Mouse (Mus musculus): Measurements from ENCODE around the gene Kirrel3.
A peak's percentile ranks its signal among the peaks of the same experiment; 100 is the strongest.

The Kirrel3 gene

DNA sequence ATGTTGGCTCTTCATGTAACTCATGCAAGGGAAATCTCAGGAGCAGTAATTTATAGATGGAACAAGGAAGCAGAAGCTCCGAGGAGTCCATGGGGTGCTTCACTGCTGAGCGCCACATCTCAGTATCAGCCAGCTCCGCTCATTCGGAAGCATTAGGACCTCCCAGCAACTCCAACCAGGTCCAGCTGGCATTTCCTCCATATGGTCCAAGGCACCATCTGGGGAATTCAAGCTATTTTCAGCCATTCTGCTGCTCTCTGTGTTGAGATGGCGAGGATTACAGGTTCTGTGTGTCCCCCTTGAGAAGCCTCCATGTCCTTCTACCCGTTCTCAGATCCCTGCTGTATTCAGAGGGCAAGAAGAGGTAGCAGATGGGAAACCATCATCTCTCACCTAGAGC is 419.5 kb downstream of the Kirrel3 start:
- no peak for DNase-seq

DNA sequence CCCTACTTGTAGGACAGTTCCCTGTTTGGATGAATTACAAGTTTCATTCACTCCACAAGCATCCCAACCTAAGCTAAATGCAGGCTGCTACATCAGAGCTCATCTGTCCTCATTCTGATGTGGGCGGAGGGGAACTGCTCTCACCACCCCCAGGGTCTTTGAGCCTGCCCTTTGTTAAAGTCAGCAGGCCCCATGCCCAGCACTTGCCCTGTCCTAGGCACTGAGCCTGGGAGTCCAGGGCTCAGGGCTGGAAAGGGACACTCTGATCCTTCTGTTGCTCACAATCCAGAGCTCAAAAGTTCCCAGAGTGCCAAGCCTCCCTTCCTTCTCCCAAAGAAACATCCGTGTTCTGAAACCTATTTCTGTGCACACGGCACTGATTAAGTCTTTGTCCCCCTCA is 422.3 kb downstream of the Kirrel3 start:
- DNase-seq = no peak

DNA sequence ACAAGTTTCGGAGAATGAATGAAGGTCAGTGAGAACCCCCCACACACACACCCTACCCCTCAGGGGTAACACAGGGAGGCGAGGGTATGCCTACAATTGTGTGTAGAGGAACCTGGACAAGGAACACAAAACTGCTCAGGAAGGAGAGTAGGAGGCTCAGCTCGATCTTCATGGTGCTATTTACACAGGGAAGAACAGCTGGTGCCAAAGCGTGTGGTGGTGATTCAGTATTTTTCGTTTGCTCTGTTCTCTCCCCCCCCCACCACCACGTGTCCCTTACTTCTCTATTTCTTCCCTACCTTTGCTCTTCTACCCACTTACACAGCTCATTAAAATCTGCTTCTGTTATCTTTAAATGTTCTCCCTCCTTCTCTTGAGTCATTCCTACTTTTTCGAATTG is 426.1 kb downstream of the Kirrel3 start:
- no peak for DNase-seq

DNA sequence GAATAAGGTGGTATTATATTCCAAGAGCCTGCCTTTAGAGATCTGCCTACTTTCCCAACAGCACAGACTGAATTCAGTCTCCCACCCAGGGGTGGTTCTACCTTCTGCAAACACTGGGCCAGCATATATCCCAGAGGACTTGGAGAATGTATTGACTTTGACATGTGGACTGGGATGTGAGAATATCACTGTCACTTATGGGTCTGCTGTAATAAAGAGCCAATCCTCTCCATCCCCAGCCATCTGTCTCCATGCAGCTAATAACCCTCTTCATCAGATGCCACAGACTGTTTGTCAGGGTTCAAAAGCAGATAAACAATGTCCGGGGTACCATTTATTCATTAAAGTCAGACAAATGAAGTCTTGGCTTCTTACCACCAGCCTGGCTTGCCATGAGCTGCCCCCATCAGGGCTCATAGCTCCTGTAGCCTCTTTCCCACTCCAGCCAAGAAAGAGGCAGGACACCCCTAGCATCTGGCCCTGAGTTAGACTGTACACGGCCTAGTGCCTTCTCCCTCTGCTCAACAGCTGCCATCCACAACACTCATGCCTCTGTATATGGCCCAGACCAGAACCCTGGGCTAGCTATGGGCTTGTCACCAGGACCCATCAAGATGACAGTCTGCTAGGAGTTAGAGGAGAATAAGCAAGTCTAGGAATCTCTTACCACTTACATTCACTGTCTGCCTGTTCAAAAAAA is 426.7 kb downstream of the Kirrel3 start:
- no peak for DNase-seq

DNA sequence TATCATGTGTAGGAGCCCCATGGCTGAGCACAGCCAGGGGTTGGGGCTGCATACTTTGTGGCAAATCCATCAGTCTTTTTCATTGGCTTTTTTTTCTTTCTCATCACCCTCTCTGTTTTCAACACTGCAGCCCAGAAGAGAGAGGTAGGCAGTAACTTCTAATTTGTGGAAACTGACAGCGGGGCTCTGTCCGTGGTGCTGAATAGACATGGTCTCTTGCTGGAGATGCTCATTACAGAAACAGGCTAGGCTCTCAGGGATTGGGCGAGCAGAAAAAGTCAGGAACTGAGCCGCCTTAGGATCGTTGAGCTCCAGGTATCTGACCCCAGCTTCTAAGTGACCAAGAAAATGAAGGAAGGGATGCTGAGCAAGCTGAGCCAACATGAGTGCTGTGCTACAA is 427.3 kb downstream of the Kirrel3 start:
- no peak for DNase-seq

DNA sequence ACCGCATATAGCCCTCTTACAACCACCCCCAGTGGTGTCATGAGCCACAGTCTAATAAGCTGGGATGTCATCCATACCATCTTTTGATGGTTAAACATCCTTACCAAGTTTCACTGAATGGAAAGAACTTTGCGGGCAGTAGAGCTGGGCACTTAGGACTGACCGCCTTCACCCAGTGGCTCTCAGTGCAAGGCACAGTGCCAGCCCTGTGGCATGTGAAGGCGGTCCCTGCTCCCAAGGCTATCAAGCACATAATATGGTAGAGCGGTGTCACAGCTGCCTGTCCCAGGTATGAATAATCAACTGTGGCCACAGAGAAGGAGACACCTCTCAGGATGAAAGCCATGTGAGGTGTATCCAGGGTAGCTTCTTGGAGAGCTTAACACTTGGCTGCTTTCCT is 433.3 kb downstream of the Kirrel3 start:
- no peak for DNase-seq

DNA sequence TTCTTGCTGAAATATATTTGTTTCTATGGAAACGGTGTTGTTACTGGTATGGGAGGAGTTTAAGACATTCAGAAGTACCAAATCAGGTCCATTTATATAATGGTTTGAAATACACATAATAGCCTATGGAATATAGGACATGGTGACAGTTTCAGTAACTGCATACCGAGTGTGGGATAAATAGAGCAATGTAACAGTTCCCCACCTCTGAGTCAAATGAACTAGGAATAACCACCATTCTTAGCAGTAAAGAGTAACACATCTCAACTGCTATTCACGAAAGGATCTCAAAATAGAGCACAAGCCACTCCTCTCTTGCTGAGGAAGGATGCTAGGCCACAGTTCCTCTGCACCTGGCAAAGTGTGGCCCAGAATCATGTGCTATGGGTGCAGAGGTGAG is 434.4 kb downstream of the Kirrel3 start:
- DNase-seq = no peak

DNA sequence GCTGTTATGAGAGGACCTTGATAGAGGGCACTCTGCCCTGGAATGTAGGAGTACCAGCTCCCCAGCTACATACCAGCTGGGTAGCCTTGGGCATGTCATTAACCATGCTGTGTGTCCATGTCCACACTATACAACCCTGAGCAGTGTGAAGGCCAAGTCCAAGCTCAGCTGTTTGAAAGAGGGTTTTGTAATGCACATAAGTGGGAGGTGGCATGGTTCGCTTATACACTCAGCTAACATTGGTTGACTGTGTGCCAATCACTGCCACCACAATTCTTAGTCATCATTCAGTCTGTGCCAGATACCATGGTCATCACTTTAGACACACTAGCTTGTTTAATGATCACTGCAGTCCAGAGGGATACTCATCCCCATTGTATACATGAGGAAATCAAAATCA is 436.2 kb downstream of the Kirrel3 start:
- no peak for DNase-seq

DNA sequence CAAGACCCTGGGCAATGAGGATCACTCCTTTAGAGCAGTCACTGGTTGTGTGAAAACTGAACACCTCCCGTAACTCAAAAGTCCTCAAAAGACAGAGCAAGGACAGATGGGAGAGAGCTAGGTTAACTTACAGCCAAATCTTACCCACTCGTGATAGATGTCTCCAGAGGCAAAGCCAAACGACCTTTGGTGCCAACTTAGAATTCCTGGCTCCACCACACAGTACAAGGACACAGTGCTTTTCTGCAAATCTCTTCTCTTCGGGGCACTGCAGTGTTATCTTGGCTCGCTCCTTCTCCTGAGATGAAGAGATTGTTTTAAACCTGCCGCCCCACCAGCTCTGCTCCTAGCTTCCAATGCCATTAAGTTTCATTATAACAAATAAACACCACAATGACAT is 437.0 kb downstream of the Kirrel3 start:
- no peak for DNase-seq

DNA sequence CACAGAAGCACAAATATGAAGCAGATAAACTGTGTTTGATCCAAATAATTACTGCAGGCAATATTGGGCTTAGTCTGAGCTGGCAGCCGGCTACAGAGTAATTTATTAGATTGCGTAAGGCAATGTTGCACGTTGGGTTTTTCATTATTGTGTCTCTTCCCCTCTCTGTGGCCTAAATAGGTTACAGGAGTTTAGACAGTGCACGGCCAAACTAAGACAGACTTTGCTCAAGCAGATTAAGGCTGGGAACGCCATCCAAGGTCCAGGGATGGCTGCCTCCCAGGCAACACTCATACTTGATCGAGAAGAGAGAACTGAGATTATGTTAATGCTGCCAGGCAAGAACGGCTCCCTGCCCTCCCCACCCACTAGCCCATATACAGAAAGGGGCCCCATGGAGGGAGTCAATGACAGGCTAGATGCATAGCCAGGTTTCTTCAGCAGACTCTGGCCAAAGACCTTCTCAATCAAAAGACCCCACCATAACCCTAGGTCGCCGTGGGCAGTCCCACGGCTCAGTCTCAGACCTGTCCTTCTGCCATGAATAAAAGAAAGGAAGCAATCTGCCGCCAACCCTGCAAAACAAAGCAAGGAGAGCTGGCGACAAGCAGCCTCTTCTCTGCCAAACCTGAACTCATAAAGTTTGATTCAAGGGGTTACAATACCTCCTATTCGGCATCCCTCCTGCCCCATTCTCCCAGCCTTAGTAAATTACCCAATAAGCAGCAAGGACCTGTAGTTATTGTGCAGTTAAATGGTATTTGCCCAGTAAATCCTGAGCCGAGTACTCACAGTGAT is 437.6 kb downstream of the Kirrel3 start:
- no peak for DNase-seq

DNA sequence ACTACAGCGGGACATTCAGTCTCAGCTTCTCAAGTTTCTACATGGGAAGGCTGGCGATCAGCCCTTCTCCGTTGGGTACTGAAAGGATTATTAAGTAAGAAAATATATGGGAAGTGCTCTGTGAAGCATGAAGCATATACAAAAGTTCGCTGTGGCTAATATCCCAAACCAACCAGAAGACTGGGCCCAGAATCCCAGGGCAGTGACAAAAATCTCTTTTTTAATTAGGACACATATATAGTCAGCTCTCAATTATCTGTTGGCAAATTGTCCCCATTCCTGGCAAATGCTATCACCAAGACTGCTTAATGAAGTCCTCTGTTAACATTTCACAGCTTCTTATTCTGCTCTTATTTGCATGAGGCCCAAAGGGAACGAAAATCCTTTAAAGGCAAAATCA is 439.9 kb downstream of the Kirrel3 start:
- DNase-seq = no peak

DNA sequence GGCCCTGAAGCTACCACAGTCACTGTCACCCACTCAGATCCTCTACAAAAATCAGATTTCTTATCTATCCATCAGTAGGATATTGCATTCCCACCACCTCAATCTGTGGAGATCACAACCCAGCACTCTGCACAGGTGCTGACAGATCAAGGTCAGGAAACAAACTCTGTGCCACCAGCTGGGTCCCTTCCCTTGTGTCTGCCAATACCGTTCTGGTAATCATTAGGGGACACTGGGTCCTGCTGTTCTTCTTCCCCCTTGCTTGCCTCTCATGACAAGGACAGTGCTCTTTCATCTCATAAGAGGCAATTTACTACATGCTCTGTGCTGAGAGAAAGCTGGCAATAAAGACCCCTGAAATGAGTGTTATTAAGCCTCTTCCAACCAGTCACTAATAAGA is 444.7 kb downstream of the Kirrel3 start:
- no peak for DNase-seq

DNA sequence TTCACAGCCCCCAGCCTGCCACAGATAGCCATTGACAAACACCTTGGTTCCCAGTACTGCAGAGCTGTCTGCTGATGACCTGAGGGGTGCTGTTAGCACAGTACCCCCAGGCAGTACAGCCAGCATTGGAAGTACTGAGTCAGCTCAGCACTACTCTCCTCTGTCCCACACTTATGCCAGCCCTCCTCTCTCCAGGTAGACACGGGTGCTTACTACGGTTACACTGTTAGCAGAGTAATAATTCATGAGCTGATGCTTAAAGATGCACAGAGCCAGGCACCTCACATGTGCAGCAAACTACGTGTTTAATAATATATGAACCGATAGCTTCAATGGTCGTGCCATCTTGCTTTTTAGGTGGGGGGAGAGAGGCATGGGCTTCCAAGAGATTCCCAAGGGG is 452.4 kb downstream of the Kirrel3 start:
- DNase-seq = no peak

DNA sequence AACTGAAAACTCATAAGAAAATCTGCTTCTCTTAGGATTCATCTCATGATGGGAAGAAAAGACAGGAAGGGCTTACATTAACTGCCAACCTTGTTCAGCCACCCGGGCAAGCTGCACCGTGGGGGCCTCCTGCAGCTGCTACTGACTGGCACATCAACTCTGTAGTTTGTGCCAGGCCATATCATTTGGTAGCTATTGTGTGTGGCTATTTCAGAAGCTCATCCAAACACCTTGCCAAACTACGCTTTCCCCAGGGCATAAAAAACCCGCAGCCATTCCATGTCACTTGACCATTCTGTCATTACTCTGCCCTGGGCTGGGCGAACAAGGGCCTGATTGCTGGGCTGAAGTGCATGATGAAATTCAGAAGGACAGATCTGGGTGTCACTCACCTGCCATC is 453.9 kb downstream of the Kirrel3 start:
- DNase-seq = no peak

DNA sequence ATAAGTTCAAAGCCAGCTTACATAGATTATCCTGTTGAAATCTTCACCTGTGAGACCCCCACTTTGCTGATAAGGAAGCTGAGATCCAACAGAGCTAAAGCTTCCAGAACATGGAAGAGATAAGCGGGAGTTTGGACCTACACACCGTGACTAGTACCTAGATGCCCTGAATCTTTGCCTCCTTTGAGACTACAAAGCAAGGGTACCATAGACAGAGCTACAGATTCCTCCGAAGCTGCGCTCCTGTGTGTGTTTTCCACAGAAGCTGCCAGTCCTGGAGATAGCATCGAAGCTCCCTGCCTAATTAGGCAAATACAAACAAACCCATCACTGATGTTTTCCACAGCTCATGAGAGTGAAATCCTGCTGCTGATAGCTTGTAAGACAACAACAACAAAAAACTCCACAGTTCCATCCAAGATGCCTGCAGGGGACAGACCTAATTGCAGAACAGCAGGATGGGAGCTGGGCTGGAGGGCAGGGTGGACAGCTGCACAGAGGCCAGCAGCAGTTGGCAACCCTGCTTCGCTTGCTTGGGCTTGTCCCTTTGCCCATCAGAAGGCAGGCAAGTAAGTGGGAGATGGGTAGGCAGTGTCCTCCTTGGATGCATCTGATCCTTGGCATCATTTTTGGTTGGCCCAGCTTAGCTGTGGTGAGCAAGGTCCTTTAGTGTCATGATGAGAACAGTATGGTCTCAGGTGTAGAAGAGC is 456.6 kb downstream of the Kirrel3 start:
- DNase-seq = no peak

DNA sequence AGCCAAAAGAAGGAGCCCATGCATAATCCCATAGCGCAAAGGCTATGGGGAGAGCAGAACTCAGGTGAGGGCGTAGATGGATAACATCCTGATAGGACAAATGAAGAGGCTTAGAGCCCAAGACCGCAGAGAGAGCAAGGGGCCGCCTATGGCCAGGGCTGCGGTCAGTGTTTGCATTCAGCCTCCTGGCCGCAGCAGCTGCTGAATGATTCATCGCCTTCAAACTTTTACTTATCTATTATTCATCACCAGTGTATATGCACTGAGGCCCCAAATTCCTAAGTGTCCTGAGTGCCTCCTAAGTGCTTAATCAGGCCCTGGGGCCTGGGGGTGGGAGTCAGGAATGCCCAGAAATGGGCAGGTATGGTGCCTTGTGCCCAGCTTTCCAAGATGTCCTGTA is 457.3 kb downstream of the Kirrel3 start:
- DNase-seq = no peak

DNA sequence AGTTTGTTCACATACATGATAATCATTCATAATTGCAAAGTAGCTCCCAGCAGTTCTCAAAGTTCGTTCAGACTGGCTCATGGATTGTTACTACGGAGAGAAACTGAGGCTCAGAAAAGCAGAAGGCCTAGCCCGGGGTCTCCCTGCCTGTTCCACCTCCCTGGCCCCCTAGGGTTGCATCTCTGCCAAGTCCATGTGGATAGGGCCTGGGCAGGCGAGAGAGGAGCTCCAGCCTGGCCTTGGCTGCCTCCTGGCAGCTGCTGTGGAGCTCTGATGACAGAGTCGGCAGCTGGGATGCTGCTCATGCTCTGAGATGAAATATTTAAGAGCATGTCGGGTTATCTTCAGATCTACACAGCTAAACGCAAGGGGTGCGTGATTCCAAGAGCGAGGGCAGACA is 459.6 kb downstream of the Kirrel3 start:
- DNase-seq = no peak

DNA sequence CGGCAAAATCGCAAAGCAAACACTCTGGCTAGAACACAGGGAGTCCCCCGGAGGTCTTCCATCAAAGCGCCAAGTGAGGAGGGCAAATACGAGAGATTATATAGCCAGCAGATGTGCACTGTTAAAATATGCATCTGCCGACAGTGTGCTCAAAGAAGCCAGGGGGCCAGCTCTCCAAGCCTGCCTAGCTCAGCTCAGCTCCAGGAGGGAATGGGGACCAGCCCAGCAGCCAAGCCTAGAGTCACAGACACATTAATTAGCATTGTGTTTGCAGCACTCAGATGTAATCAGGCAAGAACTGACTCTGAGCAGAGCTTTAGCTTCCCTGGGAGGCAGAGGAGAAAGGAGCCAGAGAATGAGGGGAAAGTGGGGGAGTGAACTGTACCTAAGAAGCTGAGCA is 461.6 kb downstream of the Kirrel3 start:
- no peak for DNase-seq

DNA sequence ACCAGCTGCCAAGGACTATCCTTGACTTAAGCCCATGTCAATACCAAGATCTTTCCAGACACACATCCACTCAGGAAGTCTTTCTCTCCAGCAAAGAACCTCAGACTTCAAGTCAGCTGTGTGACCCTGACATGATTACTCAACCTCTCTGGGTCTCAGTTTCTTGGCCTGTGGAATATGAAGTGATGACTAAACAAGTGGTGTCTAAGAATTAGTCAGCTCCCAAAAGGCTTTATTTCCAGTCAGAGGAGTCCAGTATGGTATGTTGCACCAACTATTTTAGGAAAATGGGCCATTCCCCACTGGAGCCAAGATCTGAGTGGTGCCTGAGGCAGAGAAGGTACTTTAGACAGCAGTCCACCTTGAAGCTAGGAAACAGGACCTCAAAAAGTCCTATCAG is 462.0 kb downstream of the Kirrel3 start:
- no peak for DNase-seq

DNA sequence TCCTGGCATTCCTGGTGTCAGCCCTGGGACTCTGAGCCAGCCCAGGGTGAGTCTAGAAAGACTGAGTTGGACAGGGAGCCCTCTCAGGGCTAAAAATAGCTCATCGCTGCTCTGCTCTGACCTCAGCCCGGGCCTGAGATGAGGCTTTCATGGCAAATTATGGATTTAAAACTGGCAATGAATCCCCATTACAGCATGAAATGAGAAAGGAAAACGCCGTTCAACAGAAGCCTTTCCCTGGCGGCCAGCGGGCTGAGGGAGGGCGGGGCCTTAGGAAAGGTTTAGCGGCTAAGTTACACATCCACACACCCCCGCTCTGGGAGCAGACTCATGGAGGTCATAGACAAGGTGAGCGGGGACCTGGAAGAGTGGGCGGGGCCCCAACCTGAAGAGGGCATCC is 467.7 kb downstream of the Kirrel3 start:
- no peak for DNase-seq

DNA sequence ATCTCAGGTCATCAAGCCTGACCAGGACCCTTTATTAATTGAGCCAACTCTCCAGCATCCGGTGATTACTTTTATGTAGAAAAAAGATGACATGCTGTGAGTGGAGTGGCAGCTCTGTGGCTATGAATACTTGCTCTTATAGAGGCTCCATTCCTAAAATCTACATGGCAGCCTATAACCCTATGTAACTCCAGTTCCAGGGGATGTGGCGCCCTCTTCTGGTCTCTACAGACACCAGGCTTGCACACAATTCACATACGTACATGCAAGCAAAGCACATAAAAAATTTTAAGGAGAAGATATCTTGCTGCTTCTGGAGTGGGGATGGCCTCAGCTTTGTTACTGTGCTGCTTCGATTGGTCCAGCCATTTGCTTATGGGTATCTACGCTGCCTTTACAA is 468.5 kb downstream of the Kirrel3 start:
- peak; percentile 68 for DNase-seq

DNA sequence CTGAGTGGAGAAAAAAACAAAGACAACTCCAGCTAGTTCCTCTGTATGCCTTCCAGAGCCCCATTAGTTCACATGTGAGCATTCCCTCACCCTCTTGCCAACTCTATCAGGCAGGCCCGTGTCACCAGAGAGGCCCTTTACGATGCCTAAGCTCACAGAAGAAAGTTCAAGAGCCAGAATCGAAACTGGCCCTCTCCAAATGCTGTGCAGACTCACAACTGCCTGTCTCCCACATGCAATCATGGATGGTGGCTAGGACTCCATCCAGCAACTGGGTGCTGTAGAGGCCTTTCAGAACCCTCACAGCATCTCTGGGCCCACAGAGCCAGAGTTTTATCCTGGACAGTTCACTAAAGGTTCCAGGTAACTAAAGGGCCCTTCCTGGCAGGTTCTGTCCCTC is 470.8 kb downstream of the Kirrel3 start:
- no peak for DNase-seq

DNA sequence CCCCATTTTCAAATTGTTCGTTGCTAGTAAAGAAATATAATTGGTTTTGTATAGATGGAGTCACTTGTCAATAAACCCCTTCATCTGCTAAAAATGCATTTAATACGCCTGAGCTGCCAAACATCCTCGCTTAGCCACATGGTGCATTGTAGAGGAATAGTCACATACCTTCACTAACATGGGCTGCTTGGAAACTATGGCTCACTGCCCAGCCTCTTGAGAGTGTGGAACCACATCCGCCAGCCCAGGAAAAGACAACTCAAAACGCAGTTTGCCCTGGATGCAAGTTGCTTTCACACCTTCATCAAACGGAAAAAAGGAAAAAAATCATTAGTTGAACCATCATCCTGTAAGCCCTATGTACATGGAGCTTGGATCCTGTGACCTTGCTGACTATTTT is 472.0 kb downstream of the Kirrel3 start:
- peak; percentile 48 for DNase-seq

DNA sequence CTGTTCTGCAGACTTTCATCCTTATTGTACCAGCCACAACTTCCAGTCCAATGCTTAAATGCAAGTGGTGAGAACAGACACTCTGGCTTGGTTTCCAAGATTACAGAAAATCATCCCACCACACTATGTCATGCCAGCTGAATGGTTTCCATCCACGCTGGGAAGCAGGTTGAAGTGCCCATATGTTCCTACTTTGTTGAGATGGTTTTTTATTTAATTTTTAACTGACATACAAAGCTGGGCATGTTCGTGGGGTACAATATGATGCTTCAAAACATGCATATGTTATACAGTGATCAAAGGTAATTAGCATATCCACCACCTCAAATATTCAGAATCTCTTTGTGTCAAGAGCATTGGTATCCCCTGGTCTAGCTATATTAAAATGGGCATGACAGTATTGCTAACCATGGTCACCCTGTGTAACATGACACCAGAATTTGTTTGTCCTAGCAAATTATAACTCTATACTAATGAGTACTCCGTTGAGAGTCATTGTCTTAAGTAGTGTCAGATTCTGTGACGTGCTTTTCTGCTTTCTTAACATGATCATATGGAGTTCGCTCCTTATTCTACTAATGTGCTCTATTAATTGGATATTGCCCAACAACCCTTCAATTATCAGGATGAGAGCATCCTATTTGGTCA is 472.6 kb downstream of the Kirrel3 start:
- DNase-seq = no peak

Data from right cerebral cortex, postnatal 4 days (tissue).